Comparison of ENCODE assay signal across 32 mouse cellular contexts in the genomic region with DNA sequence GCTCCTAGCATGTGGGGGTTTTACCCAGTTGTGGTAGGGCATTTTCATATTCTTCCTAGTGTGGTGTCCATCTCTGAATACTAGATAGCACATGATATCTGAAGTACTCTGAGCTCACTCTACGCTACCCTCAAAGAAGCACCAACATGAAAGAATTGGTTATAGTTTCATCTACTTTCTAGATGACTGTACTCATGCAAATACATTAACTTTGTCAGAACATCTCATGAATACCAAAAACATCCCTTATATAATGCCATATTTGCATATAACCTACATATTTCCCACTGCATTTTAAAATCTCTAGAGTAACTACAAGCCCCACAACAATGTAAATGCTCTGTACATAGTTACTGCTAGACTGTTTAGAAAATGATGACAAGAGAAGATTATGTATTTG. TPM values are rescaled to one million over a fixed set of nuclear protein-coding genes. Genes with fewer than 3 reads are reported as not detected.
"Had no signal": no experiment of that assay in that cellular context is flagged by ENCODE, and none has a peak within 500 bp of the region (broad histone marks: within the 10 kb centered on the region; RNA-seq: fewer than 3 reads in every experiment).

No protein-coding gene starts in this region.

- DNase-seq: cerebellum, adult 2 months; cerebellum, adult 8-10 months; cerebellum, adult 9-10 months; cerebellum, adult 9-11 months; cerebellum, postnatal 10 days; cerebellum, postnatal 14 days; cerebellum, postnatal 25 days; cerebellum, postnatal 36 days; embryo, embryonic 11 days; forebrain, postnatal 0 days; gastrocnemius, adult 2 months; gastrocnemius, postnatal 10 days; gastrocnemius, postnatal 14 days; gastrocnemius, postnatal 25 days; gastrocnemius, postnatal 36 days; heart, adult 18-20 months; heart, adult 2 months had no signal

- ATAC-seq: forebrain, embryonic 13.5 days; forebrain, embryonic 14.5 days; forebrain, embryonic 15.5 days; forebrain, embryonic 16.5 days; forebrain, postnatal 0 days had no signal

- H3K27me3 ChIP-seq: embryonic facial prominence, embryonic 12.5 days; embryonic facial prominence, embryonic 13.5 days; embryonic facial prominence, embryonic 15.5 days; forebrain, embryonic 12.5 days; forebrain, embryonic 13.5 days; forebrain, embryonic 15.5 days had no signal

- H3K4me1 ChIP-seq: embryonic facial prominence, embryonic 10.5 days; embryonic facial prominence, embryonic 12.5 days; forebrain, embryonic 10.5 days had no signal

- H3K4me3 ChIP-seq: embryonic facial prominence, embryonic 10.5 days; embryonic facial prominence, embryonic 12.5 days; embryonic facial prominence, embryonic 13.5 days; embryonic facial prominence, embryonic 15.5 days; erythroblast, embryonic 14.5 days; forebrain, embryonic 10.5 days; forebrain, embryonic 12.5 days; forebrain, embryonic 13.5 days; forebrain, embryonic 15.5 days; gastrocnemius, adult 2 months; heart, adult 2 months had no signal

- H3K9ac ChIP-seq: embryonic facial prominence, embryonic 12.5 days; embryonic facial prominence, embryonic 13.5 days; embryonic facial prominence, embryonic 15.5 days; forebrain, embryonic 12.5 days; forebrain, embryonic 13.5 days; forebrain, embryonic 15.5 days; forebrain, postnatal 0 days had no signal

- H3K4me2 ChIP-seq: embryonic facial prominence, embryonic 12.5 days; embryonic facial prominence, embryonic 13.5 days; embryonic facial prominence, embryonic 15.5 days; forebrain, embryonic 12.5 days; forebrain, embryonic 13.5 days; forebrain, embryonic 15.5 days had no signal

- H3K27ac ChIP-seq: embryonic facial prominence, embryonic 10.5 days; embryonic facial prominence, embryonic 12.5 days; embryonic facial prominence, embryonic 13.5 days; embryonic facial prominence, embryonic 15.5 days; forebrain, embryonic 10.5 days; forebrain, embryonic 12.5 days; forebrain, embryonic 13.5 days; forebrain, embryonic 15.5 days; gastrocnemius, adult 2 months; heart, adult 2 months had no signal

- H3K9me3 ChIP-seq: embryonic facial prominence, embryonic 10.5 days; embryonic facial prominence, embryonic 12.5 days; embryonic facial prominence, embryonic 13.5 days; embryonic facial prominence, embryonic 15.5 days; forebrain, embryonic 10.5 days; forebrain, embryonic 12.5 days; forebrain, embryonic 13.5 days; forebrain, embryonic 15.5 days had no signal

- H3K36me3 ChIP-seq: embryonic facial prominence, embryonic 10.5 days; embryonic facial prominence, embryonic 12.5 days; embryonic facial prominence, embryonic 13.5 days; embryonic facial prominence, embryonic 15.5 days; forebrain, embryonic 10.5 days; forebrain, embryonic 12.5 days; forebrain, embryonic 15.5 days had no signal

RNA-seq across cellular contexts. Expression of a gene that starts 23.2 kb away (rescaled TPM):
- total RNA-seq: common myeloid progenitor, adult 5-6 weeks; gastrocnemius, adult 8-10 months; gastrocnemius, postnatal 10 days; gastrocnemius, postnatal 14 days; gastrocnemius, postnatal 25 days; granulocyte monocyte progenitor cell, adult 5-6 weeks; heart, adult 2 months had no signal
- polyA plus RNA-seq: embryonic facial prominence, embryonic 10.5 days; forebrain, embryonic 10.5 days; forebrain, embryonic 11.5 days had no signal
